Comparison of ENCODE assay signal across 8 mouse cellular contexts in genomic region chr7:35756510-35757440, GRCm38 (mm10). TPM values are rescaled to one million over a fixed set of nuclear protein-coding genes. Genes with fewer than 3 reads are reported as not detected.
DNase-seq lines count a peak whose midpoint lies in the region; ATAC-seq and TF ChIP-seq lines count a peak whose summit lies in the region.

No protein-coding gene starts in this region.

- no peak overlapping the region for H3K4me3 ChIP-seq in kidney, postnatal 0 days (replicated peaks; ENCODE audit: low read depth, low read length)
- H3K4me3 ChIP-seq in E14TG2a.4 (replicated peaks; ENCODE audit: low read length), result 0 out of 2 replicates have a peak overlapping the region, but pooled peaks have one; percentile 26

- H3K27me3 ChIP-seq in kidney, postnatal 0 days (ENCODE audit: insufficient read depth, low read length), result no peaks in the 10 kb centered on the region
- peaks cover 8% of the 10 kb centered on the region for H3K27me3 ChIP-seq in E14TG2a.4 (ENCODE audit: insufficient read depth, low read length)

- H3K36me3 ChIP-seq in kidney, postnatal 0 days (ENCODE audit: insufficient read depth, low read length), result no peaks in the 10 kb centered on the region
- 0 out of 2 replicates have a peak, but pooled peaks cover 6% of the 10 kb centered on the region for H3K36me3 ChIP-seq in E14TG2a.4 (ENCODE audit: insufficient read depth, low read length)

- ATAC-seq in kidney, postnatal 0 days (replicated peaks; ENCODE audit: low FRiP score, low read depth), result no peak

- H3K4me1 ChIP-seq in kidney, postnatal 0 days (replicated peaks; ENCODE audit: insufficient read depth, low read length), result no peaks in the 10 kb centered on the region
- peaks cover 35% of the 10 kb centered on the region for H3K4me1 ChIP-seq in E14TG2a.4 (replicated peaks; ENCODE audit: low read depth, low read length)

- no peak overlapping the region for H3K4me2 ChIP-seq in kidney, postnatal 0 days (ENCODE audit: low read length)

- H3K9ac ChIP-seq in kidney, postnatal 0 days (ENCODE audit: low read depth, low read length), result no peak overlapping the region

- no peak for DNase-seq in kidney, postnatal 0 days (ENCODE audit: low spot score)
- DNase-seq in kidney, postnatal 10 days, result no peak
- DNase-seq in embryo, embryonic 11 days, result peak; percentile 27
- DNase-seq in naive thymus-derived CD4-positive, alpha-beta T cell, adult 2 months (ENCODE audit: low read depth), result peak; percentile 63
- DNase-seq in urinary bladder, postnatal 36 days (ENCODE audit: low spot score in 2 of 2), result no peak
- DNase-seq in layer of hippocampus, postnatal 10 days (ENCODE audit: low spot score in 2 of 2), result no peak
- DNase-seq in heart, adult 18-20 months, result no peak

- TF ChIP-seq CTCF in kidney, postnatal 0 days (IDR thresholded peaks at IDR 0.05; ENCODE audit: low read depth), result peak; percentile 59
- peak; percentile 82 for TF ChIP-seq CTCF in E14TG2a.4 (conservative IDR thresholded peaks at IDR 0.05; ENCODE audit: low read length)

- H3K27ac ChIP-seq in kidney, postnatal 0 days, result no peak overlapping the region

- H3K9me3 ChIP-seq in kidney, postnatal 0 days (replicated peaks; ENCODE audit: low read length), result no peaks in the 10 kb centered on the region; the same call in 1 of the 2 replicates
- no peaks in the 10 kb centered on the region for H3K9me3 ChIP-seq in E14TG2a.4 (ENCODE audit: low read length)

- 47% methylated on average over 14 of the region's 14 CpGs for WGBS in kidney, postnatal 0 days

RNA-seq across cellular contexts. Expression of gene Dpy19l3, which starts 2.5 kb away (rescaled TPM):
- polyA plus RNA-seq in kidney, postnatal 0 days (2015; fragmentation: Nextera tagmentation; extraction: Ambion mirVana), result 21.3 and 23.9 TPM in 2 replicates
- 10 to 100 TPM; 83.6 to 84.5 TPM for total RNA-seq in layer of hippocampus, postnatal 10 days (2021)
- 1 to 10 TPM; 3.8 to 6.7 TPM for total RNA-seq in heart, adult 18-20 months (2021)

RNA-seq across cellular contexts. Expression of gene Zfp507, which starts 46.0 kb away (rescaled TPM):
- polyA plus RNA-seq in kidney, postnatal 0 days (2015; fragmentation: Nextera tagmentation; extraction: Ambion mirVana), result 12.2 TPM in 2 replicates
- total RNA-seq in layer of hippocampus, postnatal 10 days (2021), result 10 to 100 TPM; 32.2 to 33.1 TPM
- total RNA-seq in heart, adult 18-20 months (2021), result 10 to 100 TPM; 13.0 to 13.9 TPM

Comparison
In these comparisons a context has a peak if more than half of its experiments do, and no peak if none do; other contexts are left out.
1. DNase-seq: peak in embryo, embryonic 11 days (single experiment) and naive thymus-derived CD4-positive, alpha-beta T cell, adult 2 months (single experiment); none in kidney, postnatal 0 days (single experiment), kidney, postnatal 10 days (single experiment), urinary bladder, postnatal 36 days (0 of 2), layer of hippocampus, postnatal 10 days (0 of 2) and heart, adult 18-20 months (0 of 2).
2. RNA of gene Dpy19l3, which starts 2.5 kb away (total RNA-seq): 83.6 to 84.5 TPM in layer of hippocampus, postnatal 10 days; 3.8 to 6.7 TPM in heart, adult 18-20 months; every median in the first group is over 10 times any median in the second.